Mouse (Mus musculus): ENCODE measurements around the gene Twsg1. TPM values are rescaled to one million over a fixed set of nuclear protein-coding genes. Genes with fewer than 3 reads are reported as not detected.
A peak's percentile ranks its signal among the peaks of the same experiment; 100 is the strongest.

The Twsg1 gene
- total RNA-seq, 2 experiments from 2014 or later: 21.1 to 27.3 TPM

GRCm38 (mm10) chr17:65889476-65889875 is 61.5 kb downstream of the Twsg1 start:
- DNase-seq (ENCODE audit: low spot score in 2 of 2): no peak

- DNase-seq (ENCODE audit: low spot score in 2 of 2): no peak
These were observed 64.5 kb downstream of the Twsg1 start for GRCm38 (mm10) chr17:65886571-65886970.

GRCm38 (mm10) chr17:65885697-65886529 is 65.1 kb downstream of the Twsg1 start, which contains the start of gene Ralbp1:
Gene Ralbp1, minus strand, starts transcription at chr17:65885798.
- peak; percentile 18 to 36 for DNase-seq (ENCODE audit: low spot score in 2 of 2)

- DNase-seq (ENCODE audit: low spot score in 2 of 2): no peak
These were observed 65.7 kb downstream of the Twsg1 start for GRCm38 (mm10) chr17:65885398-65885696.

- DNase-seq (ENCODE audit: low spot score in 2 of 2): peak; percentile 99 to 100
These were observed 66.2 kb downstream of the Twsg1 start for GRCm38 (mm10) chr17:65884691-65885397.

- peak; percentile 25 to 45 for DNase-seq (ENCODE audit: low spot score in 2 of 2)
These were observed 66.9 kb downstream of the Twsg1 start for GRCm38 (mm10) chr17:65884061-65884669.

- DNase-seq (ENCODE audit: low spot score in 2 of 2): no peak
These were observed 74.0 kb downstream of the Twsg1 start for GRCm38 (mm10) chr17:65877026-65877425.

- DNase-seq (ENCODE audit: low spot score in 2 of 2): no peak
These were observed 77.2 kb downstream of the Twsg1 start for GRCm38 (mm10) chr17:65873834-65874233.

GRCm38 (mm10) chr17:65873156-65873555 is 77.9 kb downstream of the Twsg1 start:
- DNase-seq (ENCODE audit: low spot score in 2 of 2): no peak

- no peak for DNase-seq (ENCODE audit: low spot score in 2 of 2)
These were observed 78.4 kb downstream of the Twsg1 start for GRCm38 (mm10) chr17:65872652-65873051.

- DNase-seq (ENCODE audit: low spot score in 2 of 2): no peak
These were observed 79.0 kb downstream of the Twsg1 start for GRCm38 (mm10) chr17:65872051-65872450.

Other genes with a start within 250 kb of the Twsg1 start
- gene Rab31, start 178.5 kb downstream of the Twsg1 start, total RNA-seq (2021): 10 to 100 TPM; 50.2 to 51.1 TPM
- gene Ppp4r1, start 168.7 kb downstream of the Twsg1 start, total RNA-seq (2021): 10 to 100 TPM; 36.3 to 45.4 TPM
- 10 to 100 TPM; 66.9 to 74.0 TPM for gene Ralbp1, start 65.4 kb downstream of the Twsg1 start, total RNA-seq (2021)
- gene Ankrd12, start 125.9 kb upstream of the Twsg1 start, total RNA-seq (2021): 100 to 1,000 TPM; 355 to 356 TPM
- gene Ndufv2, start 150.3 kb upstream of the Twsg1 start, total RNA-seq (2021): 100 to 1,000 TPM; 229 to 241 TPM
- 10 to 100 TPM; 43.5 to 43.7 TPM for gene Washc1, start 160.3 kb upstream of the Twsg1 start, total RNA-seq (2021)
- 1 to 10 TPM; 1.1 to 1.4 TPM for gene Ddx11, start 172.3 kb upstream of the Twsg1 start, total RNA-seq (2021)

Measured in left cerebral cortex, adult 18-20 months (tissue).